Mouse (Mus musculus) neutrophil, adult 65 days (primary cell): ENCODE measurements around the gene Rab35. TPM values are rescaled to one million over a fixed set of nuclear protein-coding genes. Genes with fewer than 3 reads are reported as not detected.

ENCODE experiments used
- total RNA-seq: library from RNA; stranded (reverse); gene quantifications from 2 replicates; pipeline ENCODE4 v1.2.4, GENCODE M21; 2023

The Rab35 gene
- 65.3 and 65.9 TPM in 2 replicates for total RNA-seq

GRCm38 (mm10) chr5:115631505-115632357 is at the start of gene Rab35:
Rab35 (plus strand) TSS chr5:115631908.

Other genes starting within 250 kb of the Rab35 start
- gene Msi1, start 202.3 kb upstream of the Rab35 start, total RNA-seq = not detected in 2 replicates
- gene Pla2g1b, start 165.6 kb upstream of the Rab35 start, total RNA-seq = not detected in 2 replicates
- 1.4 and 6.7 TPM in 2 replicates for gene Sirt4, start 147.2 kb upstream of the Rab35 start, total RNA-seq
- 398 and 435 TPM in 2 replicates for gene Pxn, start 125.2 kb upstream of the Rab35 start, total RNA-seq
- gene Rplp0, start 72.4 kb upstream of the Rab35 start, total RNA-seq = 522 and 542 TPM in 2 replicates
- gene Gcn1l1, start 66.7 kb upstream of the Rab35 start, total RNA-seq = 20.9 and 33.2 TPM in 2 replicates
- 1.1 and 1.2 TPM in 2 replicates for gene Bicdl1, start 99.7 kb downstream of the Rab35 start, total RNA-seq
- 44.0 and 72.6 TPM in 2 replicates for gene Cit, start 213.4 kb downstream of the Rab35 start, total RNA-seq